Mouse (Mus musculus) cortical plate, adult 2 months (tissue): ENCODE measurements at regions not wholly inside any gene's neighbourhood (a gene's known extent, or its start where the extent isn't known, plus 50 kb on each side); places are given as distances from the start of the nearest gene placed in this dataset.

ENCODE experiments used
- CTCF ChIP-seq: fragments of 200-500 bp; IDR thresholded peaks from 2 replicates; pipeline ENCODE4 v1.5.1; 2011; ENCODE audit warnings: mild to moderate bottlenecking, control low read depth, low read length; ENCODE audit not compliant: insufficient read depth; ENCODE audit errors: extremely low read depth
- POLR2A ChIP-seq: fragments of 200-500 bp; IDR thresholded peaks from 2 replicates; pipeline ENCODE4 v1.6.1; 2011; ENCODE audit warnings: mild to moderate bottlenecking, low read length, control low read depth; ENCODE audit not compliant: insufficient read depth; ENCODE audit errors: extremely low read depth

DNA sequence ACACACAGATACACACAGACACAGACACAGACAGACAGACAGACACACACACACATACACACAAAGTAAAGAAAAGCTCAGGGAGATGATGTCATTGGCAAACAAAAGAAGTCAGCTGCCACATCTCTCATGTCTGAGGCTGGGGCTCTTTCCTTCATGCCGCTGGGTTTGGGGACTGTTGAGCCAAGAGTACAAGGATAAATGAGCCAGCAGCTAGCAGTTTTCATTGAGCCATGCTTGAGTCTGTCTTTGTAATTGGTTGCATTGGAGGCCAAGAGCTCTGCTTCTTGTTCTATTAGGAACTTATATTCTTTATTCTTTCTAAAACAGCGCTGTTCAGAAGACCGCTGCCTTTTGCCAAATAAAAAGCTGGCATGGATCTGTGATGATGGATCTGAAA, 144.8 kb downstream of the Hhipl2 start:
- no peak for TF ChIP-seq CTCF
- no peak for TF ChIP-seq POLR2A
